Mouse (Mus musculus): Measurements from ENCODE around the gene Noxa1.

Gene Noxa1

GRCm38 (mm10) chr2:25095109-25095850, at the start of gene Noxa1:
TSS of gene Noxa1 (minus strand) at chr2:25095149.
- peak; percentile 23 for DNase-seq (ENCODE audit: extremely low spot score, low spot score)

GRCm38 (mm10) chr2:25141921-25142320, 47.0 kb upstream of the Noxa1 start:
- DNase-seq (ENCODE audit: extremely low spot score, low spot score): no peak

- no peak for DNase-seq (ENCODE audit: extremely low spot score, low spot score)
Measured at GRCm38 (mm10) chr2:25141185-25141584, 46.2 kb upstream of the Noxa1 start.

- no peak for DNase-seq (ENCODE audit: extremely low spot score, low spot score)
Measured at GRCm38 (mm10) chr2:25137832-25138231, 42.9 kb upstream of the Noxa1 start.

- no peak for DNase-seq (ENCODE audit: extremely low spot score, low spot score)
Measured at GRCm38 (mm10) chr2:25131601-25132000, 36.7 kb upstream of the Noxa1 start.

GRCm38 (mm10) chr2:25128072-25128471, 33.1 kb upstream of the Noxa1 start:
- DNase-seq (ENCODE audit: extremely low spot score, low spot score): no peak

- DNase-seq (ENCODE audit: extremely low spot score, low spot score): peak; percentile 69
Measured at GRCm38 (mm10) chr2:25127206-25127605, 32.3 kb upstream of the Noxa1 start.

GRCm38 (mm10) chr2:25126011-25127010, 31.4 kb upstream of the Noxa1 start:
- peak; percentile 82 for DNase-seq (ENCODE audit: extremely low spot score, low spot score)

GRCm38 (mm10) chr2:25125146-25125545, 30.2 kb upstream of the Noxa1 start:
- no peak for DNase-seq (ENCODE audit: extremely low spot score, low spot score)

GRCm38 (mm10) chr2:25124411-25124810, 29.5 kb upstream of the Noxa1 start:
- no peak for DNase-seq (ENCODE audit: extremely low spot score, low spot score)

GRCm38 (mm10) chr2:25123527-25123926, 28.6 kb upstream of the Noxa1 start:
- no peak for DNase-seq (ENCODE audit: extremely low spot score, low spot score)

GRCm38 (mm10) chr2:25122666-25123065, 27.7 kb upstream of the Noxa1 start:
- no peak for DNase-seq (ENCODE audit: extremely low spot score, low spot score)

GRCm38 (mm10) chr2:25120963-25121362, 26.0 kb upstream of the Noxa1 start:
- no peak for DNase-seq (ENCODE audit: extremely low spot score, low spot score)

- DNase-seq (ENCODE audit: extremely low spot score, low spot score): no peak
Measured at GRCm38 (mm10) chr2:25115442-25115841, 20.5 kb upstream of the Noxa1 start.

- no peak for DNase-seq (ENCODE audit: extremely low spot score, low spot score)
Measured at GRCm38 (mm10) chr2:25114308-25114707, 19.4 kb upstream of the Noxa1 start.

GRCm38 (mm10) chr2:25111184-25111791, 16.3 kb upstream of the Noxa1 start:
- DNase-seq (ENCODE audit: extremely low spot score, low spot score): no peak

GRCm38 (mm10) chr2:25110505-25111183, 15.7 kb upstream of the Noxa1 start:
- DNase-seq (ENCODE audit: extremely low spot score, low spot score): peak; percentile 32

GRCm38 (mm10) chr2:25109487-25109886, 14.5 kb upstream of the Noxa1 start:
- no peak for DNase-seq (ENCODE audit: extremely low spot score, low spot score)

- no peak for DNase-seq (ENCODE audit: extremely low spot score, low spot score)
Measured at GRCm38 (mm10) chr2:25106045-25106444, 11.1 kb upstream of the Noxa1 start.

- DNase-seq (ENCODE audit: extremely low spot score, low spot score): no peak
Measured at GRCm38 (mm10) chr2:25104122-25104521, 9.2 kb upstream of the Noxa1 start.

GRCm38 (mm10) chr2:25099703-25100102, 4.8 kb upstream of the Noxa1 start:
- DNase-seq (ENCODE audit: extremely low spot score, low spot score): no peak
